In the genomic region with DNA sequence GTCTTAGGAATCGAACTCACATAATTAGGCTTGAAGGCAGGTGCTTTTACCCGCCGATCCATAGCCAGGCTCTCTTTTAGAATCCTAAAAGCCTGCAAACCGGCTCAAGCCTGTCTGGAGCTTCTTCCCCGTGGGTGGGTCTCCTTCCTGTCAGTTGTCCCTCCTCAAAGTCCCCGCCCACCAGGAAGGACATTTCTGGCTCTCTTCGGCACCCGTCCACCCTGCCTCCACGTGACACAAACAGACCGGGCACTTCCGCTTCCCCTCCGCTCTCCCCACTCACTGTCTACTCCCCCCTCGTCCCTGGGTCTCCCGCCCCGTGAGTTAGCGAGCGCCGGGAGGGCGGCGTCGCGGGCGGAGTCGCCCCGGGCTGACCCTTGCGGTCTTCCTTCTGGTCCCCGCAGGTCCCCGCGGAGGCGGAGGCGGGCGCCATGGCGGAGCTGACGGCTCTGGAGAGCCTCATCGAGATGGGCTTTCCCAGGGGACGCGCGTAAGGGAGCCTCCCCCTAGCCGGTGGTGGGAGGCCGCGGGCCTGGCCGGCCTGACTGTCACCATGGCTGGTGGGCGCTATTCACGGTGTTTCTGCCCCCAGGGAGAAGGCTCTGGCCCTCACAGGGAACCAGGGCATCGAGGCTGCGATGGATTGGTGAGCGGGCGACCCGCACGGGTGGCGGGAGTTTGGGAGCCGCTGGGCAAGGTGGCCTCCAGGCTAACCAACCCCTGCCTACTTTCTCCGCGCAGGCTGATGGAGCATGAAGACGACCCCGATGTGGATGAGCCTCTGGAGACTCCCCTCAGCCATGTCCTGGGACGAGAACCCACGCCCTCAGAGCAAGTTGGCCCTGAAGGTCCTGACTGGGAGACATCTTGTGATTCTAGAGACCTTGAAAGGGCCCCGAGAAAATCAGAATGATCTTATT, we compare ENCODE assay signal across 2 mouse cellular contexts.
TF ChIP-seq lines count a peak whose summit lies in the region.

A gene (plus strand): TSS at position 230 of the 920 bp plus-strand sequence.

TF ChIP-seq in C2C12, 6 proteins besides CTCF, POLR2A, EP300 and RAD21 (continued from another document):
- TF ChIP-seq USF1 (IDR thresholded peaks at IDR 0.05; ENCODE audit: low read depth) = peak; percentile 100

TF ChIP-seq in myocyte, 11 proteins besides CTCF, POLR2A, EP300 and RAD21 (continued from another document):
- TF ChIP-seq USF1 (IDR thresholded peaks at IDR 0.05; ENCODE audit: low read depth) = peak; percentile 100
- no peak for TF ChIP-seq TCF12 (IDR thresholded peaks at IDR 0.05; ENCODE audit: insufficient read depth, poor library complexity, severe bottlenecking)
- TF ChIP-seq CEBPB (IDR thresholded peaks at IDR 0.05; ENCODE audit: insufficient read depth, poor library complexity, severe bottlenecking) = no peak
- TF ChIP-seq MAX (IDR thresholded peaks at IDR 0.05; ENCODE audit: low read depth) = no peak
- peak; percentile 12 for TF ChIP-seq E2F4 (IDR thresholded peaks at IDR 0.05; ENCODE audit: insufficient read depth)
- TF ChIP-seq REST (IDR thresholded peaks at IDR 0.05; ENCODE audit: insufficient read depth, insufficient read length) = no peak
- peak; percentile 41 for TF ChIP-seq POLR2AphosphoS2 (IDR thresholded peaks at IDR 0.05; ENCODE audit: insufficient read length, low read depth)
- TF ChIP-seq TCF3 (IDR thresholded peaks at IDR 0.05; ENCODE audit: insufficient read length, low read depth) = no peak
